Mouse (Mus musculus) adrenal gland, adult 18-20 months (tissue): ENCODE measurements at regions not wholly inside any gene's neighbourhood (a gene's known extent, or its start where the extent isn't known, plus 50 kb on each side); places are given as distances from the start of the nearest gene placed in this dataset.

Experiments used
- DNase-seq, 2 experiments: peaks; one replicate each; pipeline ENCODE4 v3.0.0; 2021 to 2022; ENCODE audit warnings: low spot score in 2 of 2

DNA sequence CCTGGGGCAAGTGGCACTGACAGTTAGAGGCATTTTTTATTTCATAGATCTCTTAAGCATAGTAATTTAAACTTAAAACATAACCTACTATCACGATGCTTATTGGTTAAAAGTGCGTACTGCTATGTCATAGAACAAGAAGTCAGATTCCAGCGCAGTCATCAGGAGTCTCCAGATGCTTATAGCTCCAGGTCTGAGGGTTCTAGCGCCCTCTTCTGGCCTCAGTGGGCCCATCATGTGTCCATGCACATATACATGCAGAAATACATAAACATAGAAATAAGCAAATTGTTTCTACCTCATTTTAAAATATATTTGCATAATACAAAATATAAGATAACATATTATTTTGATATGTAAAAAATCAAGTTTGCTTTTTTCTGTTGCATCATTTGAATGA lies 1002.8 kb upstream of the Adgrl2 start:
- no peak for DNase-seq

GRCm38 (mm10) chr3:149987801-149988200 lies 997.4 kb upstream of the Adgrl2 start:
- DNase-seq: no peak

DNA sequence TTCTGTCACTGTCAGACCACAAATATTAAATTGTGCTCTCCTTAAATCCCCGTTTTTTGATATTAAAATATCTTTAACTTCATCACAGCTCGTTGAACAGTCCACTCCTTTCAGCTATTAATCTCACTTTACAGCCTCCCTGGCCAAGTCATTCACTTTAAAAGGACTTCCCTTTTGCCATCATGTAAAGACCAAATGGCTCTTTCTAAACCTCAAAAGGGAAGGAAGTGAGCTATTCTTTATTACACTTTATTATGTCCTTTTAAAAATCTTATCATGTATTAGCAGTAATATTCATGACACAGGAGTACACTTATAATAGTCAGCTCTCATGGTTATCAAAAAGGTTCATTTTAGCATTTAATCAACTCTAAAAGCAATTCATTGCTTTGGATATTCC lies 966.6 kb upstream of the Adgrl2 start:
- DNase-seq: no peak

- DNase-seq: no peak
Observed at GRCm38 (mm10) chr3:149936197-149936596, 945.8 kb upstream of the Adgrl2 start.

- no peak for DNase-seq
Observed at GRCm38 (mm10) chr3:149934832-149935231, 944.5 kb upstream of the Adgrl2 start.

GRCm38 (mm10) chr3:149928456-149929360 lies 938.4 kb upstream of the Adgrl2 start:
- DNase-seq: no peak

- no peak for DNase-seq
Observed at GRCm38 (mm10) chr3:149920206-149920605, 929.9 kb upstream of the Adgrl2 start.

DNA sequence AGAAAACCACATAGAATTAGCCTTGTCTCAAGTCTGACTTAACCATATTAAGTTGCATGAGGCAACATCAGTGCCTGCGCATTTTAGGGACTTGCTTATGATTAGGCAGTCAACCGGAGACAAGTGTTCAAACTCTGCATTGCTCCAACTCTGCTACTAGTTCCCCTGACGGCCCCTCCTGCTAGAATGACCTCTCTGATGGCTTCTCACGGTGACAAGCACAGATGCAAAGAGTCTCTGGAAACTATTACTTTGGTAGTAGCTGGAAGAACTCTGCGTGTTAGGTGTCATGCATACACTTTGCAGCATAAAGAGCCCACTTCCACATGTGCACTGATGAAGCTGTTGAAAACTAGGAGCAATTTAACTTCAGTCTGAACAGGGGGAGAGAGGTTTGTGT lies 927.8 kb upstream of the Adgrl2 start:
- no peak for DNase-seq

DNA sequence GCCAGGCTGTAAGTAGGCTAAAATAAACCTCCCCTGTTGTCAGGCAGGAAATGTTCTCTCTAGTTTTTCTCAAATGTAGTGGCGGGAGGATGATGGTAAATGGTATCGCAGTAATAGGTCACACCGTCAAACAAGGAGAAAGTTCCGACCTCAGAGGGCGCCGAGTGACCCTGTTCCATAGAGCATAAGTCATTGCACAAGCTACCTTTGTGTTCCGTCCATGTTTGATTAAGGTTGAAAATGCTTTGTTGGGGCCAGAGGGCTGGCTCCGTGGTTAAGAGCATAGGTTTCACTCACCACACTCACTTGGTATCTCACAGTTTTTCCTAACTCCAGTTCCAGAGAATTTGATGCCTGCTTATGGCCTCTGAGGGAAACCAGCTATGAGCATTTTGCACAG lies 920.4 kb upstream of the Adgrl2 start:
- no peak for DNase-seq

GRCm38 (mm10) chr3:149901783-149902182 lies 911.4 kb upstream of the Adgrl2 start:
- no peak for DNase-seq

- DNase-seq: no peak
Observed at GRCm38 (mm10) chr3:149876553-149876952, 886.2 kb upstream of the Adgrl2 start.

GRCm38 (mm10) chr3:149865945-149866344 lies 875.6 kb upstream of the Adgrl2 start:
- no peak for DNase-seq

DNA sequence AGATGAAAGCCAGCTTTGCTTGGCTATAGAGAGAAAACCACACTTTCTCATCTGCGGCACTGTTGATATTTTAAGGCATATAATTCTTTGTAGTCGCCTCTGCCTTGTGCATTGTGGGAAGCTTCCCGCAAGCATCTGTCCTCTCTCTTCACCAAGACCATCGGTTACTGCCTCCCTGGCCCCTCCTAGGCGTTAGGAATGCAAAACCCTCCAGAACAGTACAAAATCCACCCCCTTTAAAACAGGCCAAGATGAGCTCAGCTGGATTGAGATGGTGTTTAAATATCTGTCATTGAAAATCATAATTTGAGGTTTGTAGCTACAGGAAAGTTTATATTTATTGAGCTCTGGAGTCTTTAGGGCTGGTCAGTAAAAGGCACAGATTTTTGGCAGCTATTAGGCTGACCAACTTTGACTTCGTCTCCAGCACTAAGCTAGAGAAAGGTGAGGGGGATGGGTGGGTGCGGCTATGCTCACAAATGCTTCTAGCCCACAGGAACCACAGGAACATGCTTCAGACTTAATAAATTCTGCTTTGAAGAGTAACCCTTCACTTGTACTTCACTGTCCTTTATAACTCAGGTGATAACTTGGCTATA lies 856.7 kb upstream of the Adgrl2 start:
- no peak for DNase-seq

- DNase-seq: no peak
Observed at GRCm38 (mm10) chr3:149845826-149846486, 855.6 kb upstream of the Adgrl2 start.

GRCm38 (mm10) chr3:149845083-149845825 lies 854.9 kb upstream of the Adgrl2 start:
- no peak for DNase-seq

DNA sequence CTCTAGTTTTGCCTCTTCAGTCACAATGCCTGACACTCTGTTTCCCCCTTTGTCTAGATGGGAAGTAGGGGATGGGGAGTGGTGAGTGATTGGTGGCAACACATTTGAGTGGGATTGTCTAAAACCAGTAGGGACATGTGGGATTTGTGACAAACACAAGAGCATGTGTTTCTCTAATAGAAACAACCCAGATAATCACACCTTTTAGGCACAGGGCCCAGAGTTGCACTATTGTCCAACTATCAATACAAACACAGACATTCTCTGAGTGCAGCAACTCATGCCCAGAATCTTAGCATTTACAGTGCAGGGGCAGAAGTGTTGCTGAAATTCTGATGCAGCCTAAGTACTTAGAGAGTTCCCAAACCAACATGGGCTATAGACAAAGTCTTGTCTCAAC lies 847.6 kb upstream of the Adgrl2 start:
- no peak for DNase-seq

- DNase-seq: no peak
Observed at GRCm38 (mm10) chr3:149836467-149837233, 846.3 kb upstream of the Adgrl2 start.

DNA sequence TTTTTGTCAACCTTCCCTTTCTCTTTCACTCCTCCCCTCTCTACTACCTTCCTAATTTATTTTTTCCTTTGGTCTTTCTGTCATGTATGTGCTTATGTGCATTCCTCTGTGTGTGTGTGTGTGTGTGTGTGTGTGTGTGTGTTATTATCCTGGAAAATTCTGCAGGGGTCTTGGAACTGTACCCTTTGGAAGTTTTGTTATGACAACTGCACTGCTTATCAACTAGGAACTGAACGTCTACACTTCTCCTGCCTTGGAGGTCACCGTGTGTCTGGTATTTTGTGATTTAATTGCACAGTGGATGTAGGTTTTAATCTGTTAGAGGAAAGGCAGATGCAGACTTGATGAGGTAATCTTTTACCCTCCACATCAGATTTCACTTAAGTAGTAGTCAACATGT lies 836.8 kb upstream of the Adgrl2 start:
- no peak for DNase-seq

DNA sequence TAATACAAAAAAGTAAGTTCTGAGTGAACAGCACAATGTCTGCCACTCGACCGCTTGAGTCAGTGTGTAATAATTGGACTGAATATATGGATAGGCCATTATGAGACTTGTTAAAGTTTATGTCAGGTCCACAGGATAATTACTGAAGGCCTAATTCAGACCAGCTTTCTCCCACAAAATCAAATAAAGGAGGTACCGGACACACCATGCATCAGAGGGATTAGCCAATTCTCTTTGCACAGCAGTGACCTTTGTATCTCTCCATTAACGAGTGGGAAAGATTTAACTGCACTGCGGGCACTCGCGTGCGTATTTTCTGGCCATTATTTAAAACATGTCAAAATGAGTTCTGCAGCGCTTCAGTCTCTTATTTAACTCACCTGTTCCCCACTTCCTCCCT lies 836.4 kb upstream of the Adgrl2 start:
- no peak for DNase-seq

DNA sequence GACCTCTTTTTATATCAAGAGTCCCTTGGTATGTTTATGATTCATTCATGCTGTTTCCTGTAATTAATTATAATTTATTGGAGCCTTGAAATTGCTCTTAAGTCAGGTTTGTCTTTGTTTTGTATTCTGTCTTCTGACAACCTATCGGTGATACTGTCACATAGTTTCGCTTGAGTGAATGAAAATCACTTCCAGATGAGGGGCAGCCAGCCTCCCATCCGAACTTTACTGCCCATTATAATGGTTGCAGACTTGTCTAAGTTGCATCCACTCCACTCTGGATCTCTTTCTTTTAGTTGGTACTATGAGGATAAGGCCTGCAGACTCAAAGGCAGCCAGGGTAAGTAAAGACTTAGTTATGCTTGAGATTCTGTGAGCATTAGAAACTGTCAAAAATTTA lies 830.3 kb upstream of the Adgrl2 start:
- no peak for DNase-seq

- no peak for DNase-seq
Observed at GRCm38 (mm10) chr3:149819863-149820262, 829.5 kb upstream of the Adgrl2 start.
